Mouse (Mus musculus) heart, adult 2 months (tissue): Measurements from ENCODE around the gene Fshb. TPM values are rescaled to one million over a fixed set of nuclear protein-coding genes. Genes with fewer than 3 reads are reported as not detected.

Experiments
- DNase-seq, 2 experiments: peaks; one replicate each; pipeline ENCODE4 v3.0.0; 2021
- H3K27ac ChIP-seq: fragments of 200-600 bp; 2 replicates; pipeline ENCODE4 v1.8.1; 2022
- H3K27me3 ChIP-seq: fragments of 200-500 bp; 2 replicates; pipeline ENCODE4 v1.6.1; 2012; ENCODE audit warnings: mild to moderate bottlenecking, low read length, inconsistent platforms, mixed read lengths; ENCODE audit not compliant: control insufficient read depth, insufficient read depth
- H3K36me3 ChIP-seq: fragments of 200-500 bp; 2 replicates; pipeline ENCODE4 v1.6.1; 2012; ENCODE audit warnings: low read length, inconsistent platforms; ENCODE audit not compliant: control insufficient read depth, insufficient read depth
- H3K4me1 ChIP-seq: fragments of 200-500 bp; 2 replicates; pipeline ENCODE4 v1.6.1; 2011; ENCODE audit warnings: low read length; ENCODE audit not compliant: control insufficient read depth, insufficient read depth
- H3K4me3 ChIP-seq: fragments of 200-600 bp; 2 replicates; pipeline ENCODE4 v1.8.1; 2022
- H3K79me2 ChIP-seq: fragments of 200-500 bp; replicated peaks from 2 replicates; pipeline ENCODE4 v1.6.1; 2012; ENCODE audit warnings: mild to moderate bottlenecking, inconsistent platforms, low read length, moderate library complexity, mixed read lengths; ENCODE audit not compliant: control insufficient read depth, insufficient read depth
- H3K9ac ChIP-seq: fragments of 200-500 bp; 2 replicates; pipeline ENCODE4 v1.6.1; 2012; ENCODE audit warnings: low read depth, mild to moderate bottlenecking, control low read depth, inconsistent platforms, low read length, mixed read lengths
- CTCF ChIP-seq: fragments of 200-600 bp; IDR thresholded peaks from 2 replicates; pipeline ENCODE4 v1.8.1; 2022; ENCODE audit warnings: antibody characterized with exemption, mild to moderate bottlenecking, moderate library complexity
- EP300 ChIP-seq: fragments of 200-500 bp; IDR thresholded peaks from 2 replicates; pipeline ENCODE4 v1.6.1; 2011; ENCODE audit warnings: low read depth, low read length, control low read depth; ENCODE audit not compliant: insufficient read depth
- POLR2A ChIP-seq: fragments of 200-500 bp; IDR thresholded peaks from 2 replicates; pipeline ENCODE4 v1.6.1; 2011; ENCODE audit warnings: mild to moderate bottlenecking, low read depth, low read length, control low read depth; ENCODE audit not compliant: insufficient read depth
- WGBS: fragments of 180-500 bp; shearing (Covaris S2); methylation state at CpG from one replicate; pipeline ENCODE4 v1.1.7; 2018; 5-methylcytosine and 5-hydroxymethylcytosine counted together
- intact Hi-C: fragments of 180-260 bp; cut with DNase I; formaldehyde crosslinking; loops from one replicate; pipeline ENCODE4 v1.15.1; 2025
- polyA plus RNA-seq: library from polyadenylated mRNA; depleted of rRNA; stranded (reverse); fragments of >200 nt; gene quantifications from 2 replicates; pipeline ENCODE4 v1.2.3, GENCODE M21; 2012; rRNA removed
- total RNA-seq, 2 experiments: library from RNA; stranded (reverse); gene quantifications; 2 replicates each; pipeline ENCODE4 v1.2.3; 2021

Fshb gene
- total and polyA plus RNA-seq, 3 experiments, result not detected

DNA sequence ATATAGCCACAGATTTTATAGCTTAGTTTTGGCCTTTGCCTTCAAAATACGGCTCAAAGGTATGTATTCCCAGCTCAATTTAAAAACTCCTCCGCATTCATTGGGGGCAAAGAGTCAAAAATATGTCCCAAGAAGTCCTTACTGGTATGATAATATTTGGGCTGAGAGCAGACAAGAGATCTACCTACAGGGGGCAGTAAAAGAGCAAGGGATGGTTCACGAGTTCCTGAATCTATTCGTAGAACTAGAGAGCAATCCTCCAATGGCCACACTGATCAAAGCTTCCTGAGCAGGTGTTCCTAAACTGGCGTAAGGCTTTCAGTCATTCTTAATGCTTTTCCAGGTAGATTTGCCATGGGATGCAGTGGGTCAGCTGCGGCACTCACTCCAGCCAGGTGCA is 49.3 kb downstream of the Fshb start:
- no peaks in the 10 kb centered on the region for H3K27me3 ChIP-seq
- no peaks in the 10 kb centered on the region for H3K36me3 ChIP-seq
- H3K79me2 ChIP-seq, result no peaks in the 10 kb centered on the region
- H3K4me3 ChIP-seq, result no peak overlapping the region
- TF ChIP-seq CTCF (peak; percentile 20; the same call in 1 of the 2 replicates), POLR2A (no peak)
- H3K9ac ChIP-seq, result no peak overlapping the region
- WGBS, result 77% methylated on average over 6 of the region's 6 CpGs
- intact Hi-C loops, result no loop called here
- no peak for DNase-seq
- H3K27ac ChIP-seq, result no peak overlapping the region
- peaks cover 1% of the 10 kb centered on the region; the same call in 1 of the 2 replicates for H3K4me1 ChIP-seq

DNA sequence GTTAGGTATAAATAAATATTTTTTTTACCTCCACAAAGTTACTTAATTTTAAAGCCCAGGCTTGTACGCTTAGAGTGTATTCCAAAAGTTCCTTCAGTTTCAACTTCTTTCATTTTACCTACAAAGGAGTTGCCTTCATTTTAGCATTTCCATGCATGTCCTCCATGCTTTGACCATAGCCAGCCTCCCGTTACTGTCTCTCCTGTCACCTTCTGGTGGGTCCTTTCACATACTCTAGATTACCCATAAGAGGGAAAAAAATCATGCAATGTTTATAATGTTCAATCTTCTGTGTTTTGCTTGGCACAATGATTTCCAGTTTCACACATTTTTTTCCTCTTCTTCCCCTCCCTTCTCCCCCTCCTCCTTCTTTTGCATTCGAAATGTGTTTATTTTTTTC is 53.1 kb downstream of the Fshb start:
- DNase-seq, result no peak
- Histone ChIP-seq H3K4me1 (no peaks in the 10 kb centered on the region), H3K79me2 (no peaks in the 10 kb centered on the region), H3K4me3 (no peak overlapping the region), H3K36me3 (no peaks in the 10 kb centered on the region), H3K9ac (no peak overlapping the region), H3K27me3 (no peaks in the 10 kb centered on the region), H3K27ac (no peak overlapping the region)
- intact Hi-C loops, result no loop called here
- WGBS, result 69% methylated on average over 3 of the region's 3 CpGs
- TF ChIP-seq CTCF (peak; percentile 25), POLR2A (no peak), EP300 (no peak)

Other genes with a start within 250 kb of the Fshb start
- gene Arl14ep, start 85.2 kb downstream of the Fshb start, total RNA-seq, result 1 to 10 TPM; 9.0 to 9.6 TPM
- 3.7 and 8.1 TPM in 2 replicates for gene Arl14ep, start 85.2 kb downstream of the Fshb start, polyA plus RNA-seq
- gene Kcna4, start 231.0 kb upstream of the Fshb start, total RNA-seq, result 1 to 10 TPM; 1.0 to 2.5 TPM
- 1.2 and 1.3 TPM in 2 replicates for gene Kcna4, start 231.0 kb upstream of the Fshb start, polyA plus RNA-seq